Mouse (Mus musculus) testis, adult 2 months (tissue): ENCODE data around the gene Cntnap5c.

Experiments used
- CTCF ChIP-seq: fragments of 200-500 bp; IDR thresholded peaks from 2 replicates; pipeline ENCODE4 v1.5.1; 2012; ENCODE audit warnings: low read depth, mild to moderate bottlenecking, inconsistent platforms, low read length, moderate library complexity; ENCODE audit not compliant: control insufficient read depth, insufficient read depth, insufficient replicate concordance
- POLR2A ChIP-seq: fragments of 200-500 bp; IDR thresholded peaks from 2 replicates; pipeline ENCODE4 v1.6.1; 2012; ENCODE audit warnings: low read depth, mild to moderate bottlenecking, inconsistent platforms, low read length, moderate library complexity; ENCODE audit not compliant: control insufficient read depth

DNA sequence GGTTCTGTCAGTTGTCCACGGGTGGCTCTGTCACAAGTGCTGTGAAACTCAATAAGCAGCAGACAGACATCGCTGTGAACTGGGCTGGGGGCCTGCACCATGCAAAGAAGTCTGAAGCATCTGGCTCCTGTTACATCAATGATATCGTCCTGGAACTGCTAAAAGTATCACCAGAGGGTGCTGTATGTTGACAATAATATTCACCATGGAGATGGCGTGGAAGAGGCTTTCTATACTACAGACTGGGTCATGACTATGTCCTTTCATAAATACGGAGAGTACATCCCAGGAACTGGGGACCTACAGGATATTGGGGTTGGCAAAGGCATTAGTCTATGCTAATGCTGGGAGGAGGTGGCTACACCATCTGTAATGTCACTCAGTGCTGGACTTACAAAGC is 27.3 kb upstream of the Cntnap5c start, which contains the start of gene Gm21834:
- TF ChIP-seq POLR2A: no peak
- no peak for TF ChIP-seq CTCF
